Mouse (Mus musculus) kidney, adult 11 months (tissue): ENCODE measurements around the gene Lrrc55.
"Not testable (repeated sequence)": the region's sequence is repeated elsewhere in the genome, so short reads cannot be mapped to it uniquely, and the experiment has no call there.

Experiments used
- DNase-seq: peaks from one replicate; pipeline ENCODE4 v3.0.0; 2022

Lrrc55 gene

GRCm38 (mm10) chr2:85196901-85197300 lies at the start of gene Lrrc55:
Gene Lrrc55, minus strand, starts transcription at chr2:85197197.
- DNase-seq = no peak

GRCm38 (mm10) chr2:85246506-85247082 lies 49.6 kb upstream of the Lrrc55 start:
- peak; percentile 44 for DNase-seq

- no peak for DNase-seq
These were observed 48.7 kb upstream of the Lrrc55 start for GRCm38 (mm10) chr2:85245737-85246136.

- DNase-seq = no peak
These were observed 41.2 kb upstream of the Lrrc55 start for GRCm38 (mm10) chr2:85238068-85238667.

- DNase-seq = not testable (repeated sequence)
These were observed 40.2 kb upstream of the Lrrc55 start for GRCm38 (mm10) chr2:85237231-85237630.

GRCm38 (mm10) chr2:85230771-85231511 lies 33.9 kb upstream of the Lrrc55 start:
- DNase-seq = no peak

GRCm38 (mm10) chr2:85229606-85230005 lies 32.6 kb upstream of the Lrrc55 start:
- DNase-seq = no peak

GRCm38 (mm10) chr2:85227816-85228335 lies 30.9 kb upstream of the Lrrc55 start:
- no peak for DNase-seq

GRCm38 (mm10) chr2:85224221-85225179 lies 27.5 kb upstream of the Lrrc55 start:
- DNase-seq = no peak

- no peak for DNase-seq
These were observed 19.6 kb upstream of the Lrrc55 start for GRCm38 (mm10) chr2:85216606-85217005.

GRCm38 (mm10) chr2:85213746-85214145 lies 16.7 kb upstream of the Lrrc55 start:
- DNase-seq = no peak

- no peak for DNase-seq
These were observed 12.3 kb upstream of the Lrrc55 start for GRCm38 (mm10) chr2:85209301-85209700.

GRCm38 (mm10) chr2:85205170-85205569 lies 8.2 kb upstream of the Lrrc55 start:
- DNase-seq = no peak

- no peak for DNase-seq
These were observed 1.3 kb upstream of the Lrrc55 start for GRCm38 (mm10) chr2:85198011-85198965.

GRCm38 (mm10) chr2:85194566-85194965 lies 2.4 kb downstream of the Lrrc55 start:
- DNase-seq = no peak

GRCm38 (mm10) chr2:85187582-85188151 lies 9.3 kb downstream of the Lrrc55 start:
- DNase-seq = no peak

- no peak for DNase-seq
These were observed 18.7 kb downstream of the Lrrc55 start for GRCm38 (mm10) chr2:85178139-85178800.

GRCm38 (mm10) chr2:85173545-85173944 lies 23.5 kb downstream of the Lrrc55 start:
- DNase-seq = no peak

- DNase-seq = no peak
These were observed 24.3 kb downstream of the Lrrc55 start for GRCm38 (mm10) chr2:85172763-85173103.

- DNase-seq = no peak
These were observed 24.8 kb downstream of the Lrrc55 start for GRCm38 (mm10) chr2:85172071-85172762.
